Mouse (Mus musculus) 416B (cell line): ENCODE measurements around the gene Mthfr.
"Not testable (repeated sequence)": the region's sequence is repeated elsewhere in the genome, so short reads cannot be mapped to it uniquely, and the experiment has no call there.

Source experiments
- DNase-seq: peaks from one replicate; pipeline ENCODE4 v3.0.0; 2011; ENCODE audit warnings: low read depth

Mthfr gene

GRCm38 (mm10) chr4:148040029-148040830 lies 1.4 kb downstream of the Mthfr start:
- DNase-seq, result no peak

GRCm38 (mm10) chr4:148040933-148041610 lies 2.2 kb downstream of the Mthfr start:
- no peak for DNase-seq

- no peak for DNase-seq
These were observed 2.8 kb downstream of the Mthfr start for GRCm38 (mm10) chr4:148041611-148042191.

- not testable (repeated sequence) for DNase-seq
These were observed 4.5 kb downstream of the Mthfr start for GRCm38 (mm10) chr4:148043327-148043726.

- no peak for DNase-seq
These were observed 5.2 kb downstream of the Mthfr start for GRCm38 (mm10) chr4:148044113-148044512.

GRCm38 (mm10) chr4:148046450-148047031 lies 7.7 kb downstream of the Mthfr start:
- DNase-seq, result peak; percentile 86

- not testable (repeated sequence) for DNase-seq
These were observed 11.6 kb downstream of the Mthfr start for GRCm38 (mm10) chr4:148050396-148050914.

- DNase-seq, result no peak
These were observed 12.3 kb downstream of the Mthfr start for GRCm38 (mm10) chr4:148051046-148051776.

- no peak for DNase-seq
These were observed 13.0 kb downstream of the Mthfr start for GRCm38 (mm10) chr4:148051886-148052285.

GRCm38 (mm10) chr4:148052976-148053375 lies 14.1 kb downstream of the Mthfr start:
- no peak for DNase-seq

GRCm38 (mm10) chr4:148053417-148053920 lies 14.6 kb downstream of the Mthfr start:
- no peak for DNase-seq

- DNase-seq, result no peak
These were observed 16.3 kb downstream of the Mthfr start for GRCm38 (mm10) chr4:148054961-148055695.

GRCm38 (mm10) chr4:148056246-148056645 lies 17.4 kb downstream of the Mthfr start:
- no peak for DNase-seq

- no peak for DNase-seq
These were observed 17.9 kb downstream of the Mthfr start for GRCm38 (mm10) chr4:148056801-148057200.

GRCm38 (mm10) chr4:148057661-148058209 lies 18.9 kb downstream of the Mthfr start:
- DNase-seq, result no peak

- DNase-seq, result no peak
These were observed 19.4 kb downstream of the Mthfr start for GRCm38 (mm10) chr4:148058218-148058819.

- no peak for DNase-seq
These were observed 20.1 kb downstream of the Mthfr start for GRCm38 (mm10) chr4:148058993-148059392.

- DNase-seq, result peak; percentile 66
These were observed 21.5 kb downstream of the Mthfr start for GRCm38 (mm10) chr4:148060120-148061085.

GRCm38 (mm10) chr4:148061086-148061480 lies 22.2 kb downstream of the Mthfr start:
- DNase-seq, result no peak
